Mouse (Mus musculus) neutrophil, adult 5-6 weeks (primary cell): Measurements from ENCODE around the gene Slc12a3. TPM values are rescaled to one million over a fixed set of nuclear protein-coding genes. Genes with fewer than 3 reads are reported as not detected.

ENCODE experiments used
- ATAC-seq: fragments of 151-379, 151-347 bp; 2 replicates; pipeline ENCODE4 v1.8.0; 2017; ENCODE audit warnings: mild to moderate bottlenecking, moderate TSS enrichment; ENCODE audit not compliant: insufficient number of reproducible peaks, poor library complexity, low FRiP score, severe bottlenecking; ENCODE audit errors: extremely low read depth
- total RNA-seq: library from RNA; stranded (forward); fragments of 200-1000 nt; gene quantifications from 2 replicates; pipeline ENCODE4 v1.2.3, GENCODE M21; 2017

Slc12a3 gene
- total RNA-seq, 1 experiment from 2014 or later = 3.1 TPM

DNA sequence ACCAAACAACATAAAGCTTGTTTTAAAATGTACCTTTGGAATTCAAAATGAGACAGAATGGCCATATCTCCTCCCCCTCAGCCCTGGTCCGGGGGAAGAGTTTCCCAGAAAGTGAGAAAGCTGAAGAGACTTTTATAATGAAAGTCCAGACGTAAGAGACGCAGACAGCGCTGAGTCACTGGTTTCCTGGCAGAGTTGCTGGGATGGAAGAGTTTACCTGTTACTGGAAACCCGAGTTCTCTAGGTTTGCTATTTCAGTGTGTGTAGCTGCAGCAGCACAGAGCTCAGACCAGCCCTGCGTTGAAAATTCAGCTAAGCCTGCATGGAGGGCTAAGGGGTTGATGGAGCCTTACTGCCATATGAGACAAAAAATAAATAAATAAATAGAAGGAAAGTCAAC, 6.0 kb upstream of the Slc12a3 start:
- no peak for ATAC-seq

DNA sequence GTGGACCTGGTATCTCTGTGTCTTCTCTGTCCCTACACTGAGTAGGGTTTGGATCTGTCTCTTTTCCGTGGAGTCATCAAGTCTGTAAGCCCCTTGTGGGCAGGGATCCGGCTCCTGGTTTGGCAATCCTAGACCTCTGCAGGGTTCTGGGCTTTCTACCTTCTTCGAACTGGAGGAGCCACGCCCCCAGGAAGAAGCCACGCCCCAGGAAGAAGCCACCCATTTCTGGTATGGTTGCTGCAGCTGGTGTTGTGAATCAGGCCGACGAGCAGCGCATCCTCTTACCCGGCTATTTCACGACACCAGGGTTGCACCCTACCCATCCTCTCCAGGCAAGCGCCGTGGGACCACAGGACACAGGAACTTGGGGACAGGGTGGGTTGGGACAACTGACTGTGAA, 4.9 kb upstream of the Slc12a3 start:
- ATAC-seq = no peak

DNA sequence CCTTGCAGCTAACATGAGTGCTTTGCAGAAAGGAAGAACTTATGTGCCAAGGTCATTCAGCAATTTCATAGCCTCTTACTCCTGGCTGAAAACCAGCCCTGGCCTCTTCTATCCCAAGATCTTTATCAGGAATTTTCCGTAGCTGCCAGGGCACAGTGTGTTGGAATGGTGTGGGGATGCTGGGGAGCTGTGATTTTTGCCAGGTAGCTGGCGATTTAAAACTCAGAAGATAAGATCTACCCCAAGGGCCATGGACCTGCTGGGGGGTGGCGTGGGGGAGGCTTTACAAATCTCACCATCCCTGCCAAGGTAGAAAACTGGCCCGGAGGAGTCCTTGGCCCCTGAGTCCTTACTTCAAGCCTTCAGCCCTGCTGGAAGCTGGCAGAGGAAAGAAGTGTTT, 3.0 kb upstream of the Slc12a3 start:
- no peak for ATAC-seq

DNA sequence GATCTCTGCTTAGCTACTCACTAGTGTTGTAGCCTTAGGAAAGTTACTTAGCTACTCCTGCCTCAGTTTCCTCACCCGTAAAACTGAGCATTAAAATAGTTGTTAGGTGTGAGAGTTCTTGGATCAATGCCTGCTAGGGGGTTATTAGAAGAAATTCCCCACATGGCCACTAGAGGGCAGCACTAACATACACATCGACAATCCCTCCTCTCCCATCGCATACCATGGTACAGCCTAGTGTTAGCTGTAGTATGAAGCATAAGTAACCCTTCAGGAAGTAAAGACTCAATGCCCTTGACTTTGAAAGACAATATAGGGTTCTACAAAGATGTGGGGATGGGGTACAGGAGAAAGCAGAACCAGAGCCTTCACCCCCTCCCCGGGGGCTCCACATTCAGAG, 1.7 kb downstream of the Slc12a3 start:
- peak; percentile 67 for ATAC-seq

DNA sequence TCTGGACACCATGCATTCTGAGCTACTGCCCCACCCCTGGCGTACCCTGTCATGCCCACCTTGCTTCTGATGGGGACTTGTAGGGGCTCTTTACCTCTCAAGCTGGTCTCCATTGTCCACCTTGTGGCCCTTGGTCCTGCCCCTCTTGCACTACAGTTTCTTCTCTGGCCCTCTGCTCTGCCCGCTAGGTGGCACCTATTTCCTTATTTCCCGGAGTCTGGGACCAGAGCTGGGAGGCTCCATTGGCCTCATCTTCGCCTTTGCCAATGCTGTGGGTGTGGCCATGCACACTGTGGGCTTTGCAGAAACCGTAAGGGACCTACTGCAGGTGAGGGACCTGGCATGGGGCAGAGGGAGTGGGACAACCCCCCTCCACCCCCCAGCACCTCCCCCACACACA, 4.3 kb downstream of the Slc12a3 start:
- ATAC-seq = no peak

DNA sequence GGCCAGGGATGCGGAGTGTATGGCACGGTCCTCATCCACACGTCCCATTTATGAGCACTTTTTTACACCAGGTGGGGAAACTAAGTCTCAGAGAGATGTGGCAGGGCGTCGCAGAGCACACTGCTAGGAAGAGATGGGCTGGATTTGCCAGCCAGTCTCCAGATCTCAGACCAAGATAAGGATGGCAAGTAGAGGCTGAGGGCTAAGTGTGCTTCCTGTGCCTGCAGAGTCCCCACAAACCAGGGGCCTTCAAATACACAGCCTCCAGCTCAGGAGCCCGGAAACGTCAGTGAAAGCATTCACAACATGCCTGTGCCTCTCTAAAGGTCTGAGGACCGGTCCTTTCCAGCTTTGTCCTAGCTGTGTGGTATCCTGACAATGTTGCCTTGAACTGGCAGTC, 8.6 kb downstream of the Slc12a3 start:
- no peak for ATAC-seq

DNA sequence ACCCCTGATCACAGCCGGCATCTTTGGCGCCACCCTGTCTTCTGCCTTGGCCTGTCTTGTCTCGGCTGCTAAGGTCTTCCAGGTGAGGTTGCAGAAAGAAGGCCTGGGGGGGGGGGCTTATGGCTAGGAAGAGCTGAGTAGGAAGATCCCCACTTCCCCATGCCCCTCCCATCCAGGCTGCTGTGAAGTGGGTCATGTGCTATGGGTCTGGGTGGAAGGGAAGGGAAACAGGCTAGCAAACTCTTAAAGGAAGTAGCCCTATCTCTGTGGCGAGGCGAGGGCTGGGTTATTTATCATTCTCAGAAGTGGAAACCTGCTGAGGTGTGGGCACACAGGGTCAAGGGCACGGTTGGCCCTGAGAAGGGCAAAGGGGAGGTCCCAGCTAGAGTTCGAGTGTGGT, 11.8 kb downstream of the Slc12a3 start:
- ATAC-seq = no peak

DNA sequence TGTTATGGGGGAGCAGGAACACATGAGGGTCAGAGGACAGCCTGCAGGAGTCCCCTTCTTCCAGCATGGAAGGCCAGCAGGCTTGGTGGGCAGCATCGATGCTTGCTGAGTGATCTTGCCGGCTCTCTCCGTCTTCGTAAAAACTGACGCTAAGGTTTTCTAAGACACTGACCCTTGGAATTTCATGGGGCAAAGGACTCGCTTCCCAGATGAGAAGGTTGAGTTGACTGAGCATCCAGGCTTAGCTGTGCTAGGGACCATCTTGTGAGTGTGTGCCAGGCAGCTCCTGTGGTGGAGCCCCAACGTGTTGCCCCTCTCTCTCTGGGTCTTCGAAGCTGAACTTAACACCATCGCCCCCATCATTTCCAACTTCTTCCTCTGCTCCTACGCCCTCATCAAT, 13.7 kb downstream of the Slc12a3 start:
- no peak for ATAC-seq

DNA sequence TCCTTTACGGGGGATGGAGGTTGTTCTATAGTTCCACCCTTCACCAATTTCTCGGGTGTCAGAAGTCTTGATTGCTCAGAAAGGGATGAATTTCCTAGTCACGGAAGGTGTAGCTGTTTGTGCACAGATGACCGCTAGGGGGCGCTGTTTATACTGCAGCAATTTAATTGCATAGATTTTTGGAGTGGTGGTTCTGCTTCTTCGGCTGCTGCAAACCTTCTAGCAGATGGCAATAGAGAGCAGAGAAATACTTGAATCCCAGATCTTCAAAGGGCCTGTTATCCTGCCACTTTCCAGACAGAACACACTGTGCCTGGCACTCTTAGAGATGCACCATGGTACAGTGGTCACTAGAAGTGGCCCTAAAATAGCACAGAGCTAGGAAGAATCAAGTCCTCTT, 14.3 kb downstream of the Slc12a3 start:
- ATAC-seq = peak; percentile 57

DNA sequence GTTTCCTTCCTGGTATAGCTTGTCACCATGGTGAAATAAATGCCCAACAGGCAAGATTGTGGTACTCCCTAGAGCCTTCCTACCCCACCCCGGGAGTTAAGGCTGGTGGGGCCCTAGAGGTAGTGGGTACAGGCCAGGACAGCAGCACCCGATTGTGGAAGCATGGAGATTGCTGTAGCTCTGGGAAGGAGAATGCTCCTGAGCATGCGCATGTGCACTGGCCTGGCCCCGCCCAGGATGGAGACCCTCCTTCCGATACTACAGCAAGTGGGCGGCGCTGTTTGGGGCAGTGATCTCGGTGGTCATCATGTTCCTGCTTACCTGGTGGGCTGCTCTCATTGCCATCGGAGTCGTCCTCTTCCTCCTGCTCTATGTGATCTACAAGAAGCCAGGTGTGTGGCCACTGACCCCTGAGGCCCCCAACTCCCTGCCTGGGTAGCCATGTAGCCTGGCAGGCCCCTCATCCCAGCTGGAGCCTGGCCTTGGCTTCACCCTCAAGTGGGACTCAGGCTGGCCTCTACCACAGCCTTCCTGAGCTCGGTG, 14.8 kb downstream of the Slc12a3 start:
- no peak for ATAC-seq

DNA sequence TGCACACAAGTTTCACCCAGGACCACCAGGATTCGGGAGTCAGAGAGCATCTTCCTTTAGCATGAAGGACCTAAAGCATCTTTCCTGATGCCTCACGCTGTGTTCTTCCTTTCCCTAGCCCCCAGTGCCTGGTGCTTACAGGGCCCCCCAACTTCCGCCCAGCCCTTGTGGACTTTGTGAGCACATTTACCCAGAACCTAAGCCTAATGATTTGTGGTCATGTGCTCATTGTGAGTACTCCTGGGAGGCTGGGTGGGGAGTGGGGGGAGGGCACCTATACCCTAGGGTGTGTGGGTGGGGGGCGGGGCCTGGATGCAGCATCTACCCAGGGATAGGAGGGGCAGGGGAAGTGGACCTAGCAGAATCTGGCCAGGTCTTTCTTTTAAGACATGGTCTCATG, 16.7 kb downstream of the Slc12a3 start:
- ATAC-seq = no peak

DNA sequence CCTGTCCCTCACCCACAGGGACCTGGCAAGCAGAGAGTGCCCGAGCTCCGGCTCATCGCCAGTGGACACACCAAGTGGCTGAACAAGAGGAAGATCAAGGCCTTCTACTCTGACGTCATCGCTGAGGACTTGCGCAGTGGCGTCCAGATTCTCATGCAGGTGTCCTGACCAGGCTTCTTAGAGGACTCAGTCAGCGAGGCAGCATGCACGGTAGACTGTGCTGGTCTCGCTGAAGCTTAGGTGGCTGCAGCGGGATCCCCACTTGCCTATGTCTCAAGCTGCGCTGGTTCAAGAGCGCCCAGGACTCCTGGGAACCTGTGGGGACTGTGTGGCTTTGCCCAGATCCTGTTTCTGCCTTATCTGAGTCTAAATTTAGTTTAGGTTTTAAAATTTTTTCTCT, 17.3 kb downstream of the Slc12a3 start:
- peak; percentile 20; the same call in 1 of the 2 replicates for ATAC-seq

DNA sequence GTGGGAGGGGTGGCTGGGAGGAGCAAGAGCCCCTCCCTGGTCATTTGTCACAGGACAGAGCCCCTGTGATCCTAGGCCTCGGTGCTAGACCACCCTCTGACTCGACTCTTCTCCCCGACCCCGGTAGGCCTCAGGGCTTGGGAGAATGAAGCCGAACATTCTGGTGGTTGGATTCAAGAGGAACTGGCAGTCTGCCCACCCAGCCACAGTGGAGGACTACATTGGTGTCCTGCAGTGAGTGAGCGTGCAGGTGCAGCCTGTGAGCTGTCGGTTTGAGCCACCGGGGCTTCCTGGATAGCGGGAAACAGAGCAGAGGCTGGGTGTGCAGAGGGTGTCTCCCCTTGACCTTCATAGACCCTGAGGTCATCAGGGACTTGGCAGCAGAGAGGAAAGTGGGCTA, 19.4 kb downstream of the Slc12a3 start:
- ATAC-seq = no peak

DNA sequence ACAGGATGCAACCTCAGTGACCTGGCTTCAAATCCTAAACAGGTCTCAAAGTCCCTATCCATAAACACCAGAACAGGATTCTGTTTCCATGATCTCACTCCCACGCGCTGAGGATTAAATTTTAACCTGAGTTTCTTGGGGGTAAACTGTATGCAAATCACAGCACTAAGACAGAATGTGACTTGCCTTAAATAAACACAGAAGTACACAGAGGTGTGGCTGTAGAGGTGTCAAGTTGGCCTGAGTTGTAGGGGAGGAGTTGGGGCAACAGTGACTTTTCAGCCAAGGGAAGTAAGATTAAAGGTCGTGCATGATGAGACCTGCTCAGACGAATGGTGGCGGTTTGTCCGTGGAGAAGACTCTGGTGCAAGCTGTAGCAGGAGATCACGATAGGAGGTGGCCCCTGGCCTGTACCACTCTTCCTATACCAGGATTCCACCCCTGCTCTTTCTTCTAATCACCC, 25.1 kb downstream of the Slc12a3 start:
- peak; percentile 62 for ATAC-seq

DNA sequence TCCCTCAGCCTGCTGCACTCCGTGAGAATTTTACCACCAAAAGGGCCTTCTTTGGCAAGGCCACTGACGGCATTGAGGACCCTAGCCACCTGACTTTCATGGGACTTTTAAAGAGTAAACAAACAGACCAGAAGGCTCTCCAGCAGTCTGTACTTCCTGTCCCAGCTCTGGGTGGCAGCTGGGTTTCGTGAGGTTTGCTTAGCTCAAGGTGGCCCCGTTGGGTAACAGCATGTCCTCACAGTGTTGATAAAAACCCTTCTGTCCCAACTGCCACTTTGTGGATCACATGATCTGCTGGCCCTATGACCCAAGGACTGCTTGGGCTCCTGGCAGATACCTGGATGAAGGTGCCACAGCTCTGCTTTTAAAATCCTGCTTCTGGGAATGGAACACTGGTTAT, 25.6 kb downstream of the Slc12a3 start:
- peak; percentile 51 for ATAC-seq

DNA sequence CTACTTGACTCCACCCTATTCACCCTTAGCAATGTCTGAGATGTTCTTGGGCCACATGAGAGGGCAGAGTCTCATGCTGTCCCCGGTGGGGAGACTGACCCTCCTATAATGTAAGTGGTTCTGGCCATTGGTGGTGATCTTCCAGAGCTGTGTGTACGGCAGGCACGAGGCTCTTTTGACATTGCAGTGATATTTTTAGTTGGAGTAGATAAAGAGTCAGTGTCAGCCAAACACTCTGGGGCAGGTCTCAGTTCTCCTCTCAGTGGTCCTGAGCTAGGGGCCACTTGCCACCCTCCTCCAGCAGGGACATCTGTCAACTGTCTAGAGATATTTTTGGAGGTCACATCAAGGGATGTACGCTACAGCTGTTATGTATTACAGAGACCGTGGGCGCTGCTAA, 28.2 kb downstream of the Slc12a3 start:
- ATAC-seq = no peak

DNA sequence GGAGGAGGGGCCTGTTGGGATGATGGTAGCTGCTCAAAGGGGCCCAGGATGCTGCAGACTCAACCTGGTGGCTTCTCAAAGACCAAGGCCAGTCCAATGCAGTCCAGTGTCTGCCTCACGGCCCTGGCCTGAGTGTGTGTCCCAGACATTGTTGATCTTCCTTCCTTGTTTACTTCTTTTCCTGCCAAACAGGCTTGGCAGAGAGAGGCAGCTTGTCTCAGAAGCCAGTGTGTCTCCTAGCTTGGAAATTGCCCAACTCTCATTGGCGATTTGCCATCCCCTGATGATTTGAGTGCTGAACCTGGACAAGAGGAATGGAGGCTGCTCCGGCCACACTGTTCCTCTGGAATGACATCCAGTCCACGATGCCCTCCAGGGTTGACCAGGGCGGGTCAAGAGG, 29.5 kb downstream of the Slc12a3 start:
- no peak for ATAC-seq

DNA sequence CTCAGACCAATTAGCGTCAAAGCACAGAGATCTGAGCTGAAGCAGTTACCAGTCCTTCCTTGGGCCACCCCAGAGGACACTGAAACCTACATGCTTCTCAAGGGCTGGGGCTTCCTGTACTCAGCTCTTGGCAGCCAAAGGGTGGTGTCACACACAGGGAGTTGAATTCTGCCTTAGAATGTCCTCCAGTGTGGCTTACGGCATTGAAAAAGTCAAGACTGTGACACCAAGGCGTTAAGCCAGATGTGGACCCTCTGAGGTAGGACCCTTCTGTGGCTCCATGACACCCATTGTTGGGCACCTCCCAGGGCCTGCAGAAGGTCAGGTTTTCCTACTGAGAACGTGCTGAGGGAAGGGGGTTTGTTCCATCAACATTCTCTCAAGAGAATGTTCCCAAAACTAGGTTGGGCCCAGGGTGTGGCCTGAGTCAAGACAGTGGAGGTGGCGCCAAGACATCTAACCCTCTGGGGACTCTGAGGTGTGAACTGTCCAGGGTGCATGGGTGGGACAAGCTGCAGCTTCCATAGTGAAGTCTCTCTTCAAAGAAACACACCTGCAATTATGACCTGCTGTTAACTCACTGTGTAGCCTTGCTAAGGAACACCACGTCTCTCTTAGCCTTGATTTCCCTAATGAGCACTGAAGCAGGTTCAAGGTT, 32.9 kb downstream of the Slc12a3 start:
- ATAC-seq = no peak

DNA sequence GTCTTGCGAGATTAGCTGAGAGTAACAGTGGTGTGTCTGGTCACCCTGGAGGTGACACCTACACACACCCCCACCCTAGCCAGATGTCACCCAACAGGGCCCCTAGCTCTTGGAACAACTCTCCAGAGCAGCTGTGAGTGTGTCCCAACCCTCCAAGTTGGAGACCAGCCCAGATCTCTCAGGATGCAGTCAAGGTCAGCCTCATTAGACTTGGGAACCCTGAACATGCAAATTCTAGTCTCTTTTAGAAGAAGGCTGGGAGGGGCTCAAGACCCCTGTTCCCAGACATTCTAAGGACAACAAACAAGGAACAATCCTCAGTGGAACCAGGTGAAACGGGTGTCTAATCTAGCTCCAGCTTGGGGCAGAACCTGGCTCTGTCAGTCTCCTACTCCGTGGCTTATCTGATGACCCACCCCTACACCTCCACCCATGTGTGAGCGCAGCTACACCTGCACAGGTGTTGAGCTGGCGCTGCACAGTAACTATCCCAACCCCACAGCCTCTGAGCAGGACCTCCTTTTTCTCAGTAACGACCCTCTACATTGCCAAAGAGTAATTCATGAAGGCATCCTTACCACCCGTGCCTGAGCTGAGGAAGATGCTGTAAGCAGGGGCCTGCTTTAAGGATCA, 33.7 kb downstream of the Slc12a3 start:
- ATAC-seq = no peak

DNA sequence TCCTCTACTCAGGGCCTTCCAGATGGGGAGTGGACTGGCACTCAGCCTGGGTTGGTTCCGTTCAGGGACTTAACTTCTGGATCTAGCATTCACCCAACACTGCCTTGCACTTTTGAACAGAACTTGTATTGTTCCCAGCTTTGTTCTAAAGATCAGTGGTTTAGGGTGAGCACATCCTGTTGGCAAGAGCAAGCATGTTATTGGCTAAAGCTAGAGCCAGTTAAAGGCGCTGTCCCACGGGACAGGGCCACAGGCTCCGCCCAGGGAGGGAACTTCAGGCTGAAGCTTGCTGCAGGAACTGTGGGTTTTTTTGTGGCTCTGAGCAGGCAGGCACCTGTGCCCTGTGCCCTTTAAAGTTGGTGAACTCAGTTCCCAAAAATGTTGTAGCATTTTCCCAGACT, 34.3 kb downstream of the Slc12a3 start:
- peak; percentile 76 for ATAC-seq

DNA sequence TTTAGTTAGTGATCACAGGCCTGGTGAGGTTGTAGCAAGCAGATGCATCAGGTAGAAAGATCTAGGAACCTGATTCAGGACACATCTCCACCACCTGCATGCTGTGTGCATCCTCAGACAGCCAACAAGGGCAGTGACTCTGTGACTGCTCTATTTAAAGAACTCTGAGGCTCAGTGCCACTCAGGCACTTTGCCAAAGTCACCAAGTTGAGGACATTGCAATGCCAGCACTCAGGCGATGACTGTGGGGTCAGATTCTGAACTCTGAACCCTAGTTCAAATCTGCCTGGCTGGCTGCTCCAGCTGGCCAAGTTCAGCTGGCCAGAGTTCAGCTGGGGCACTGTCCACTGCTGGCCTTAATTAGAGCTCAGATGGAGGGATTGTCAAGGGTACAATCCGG, 34.9 kb downstream of the Slc12a3 start:
- ATAC-seq = no peak
